Mouse (Mus musculus) T-helper 17 cell (primary cell): Measurements from ENCODE around the gene Nf1.

ENCODE experiments used
- in situ Hi-C, 2 experiments: fragments of 300-600 bp; cut with MboI, MseI; formaldehyde crosslinking; loops; 1 replicate in 1 of 2; 2 replicates in 1 of 2; pipeline ENCODE4 v1.15.1; 2025; ENCODE audit warnings: high pct_unique_total_duplicates in 2 of 2

Gene Nf1

DNA sequence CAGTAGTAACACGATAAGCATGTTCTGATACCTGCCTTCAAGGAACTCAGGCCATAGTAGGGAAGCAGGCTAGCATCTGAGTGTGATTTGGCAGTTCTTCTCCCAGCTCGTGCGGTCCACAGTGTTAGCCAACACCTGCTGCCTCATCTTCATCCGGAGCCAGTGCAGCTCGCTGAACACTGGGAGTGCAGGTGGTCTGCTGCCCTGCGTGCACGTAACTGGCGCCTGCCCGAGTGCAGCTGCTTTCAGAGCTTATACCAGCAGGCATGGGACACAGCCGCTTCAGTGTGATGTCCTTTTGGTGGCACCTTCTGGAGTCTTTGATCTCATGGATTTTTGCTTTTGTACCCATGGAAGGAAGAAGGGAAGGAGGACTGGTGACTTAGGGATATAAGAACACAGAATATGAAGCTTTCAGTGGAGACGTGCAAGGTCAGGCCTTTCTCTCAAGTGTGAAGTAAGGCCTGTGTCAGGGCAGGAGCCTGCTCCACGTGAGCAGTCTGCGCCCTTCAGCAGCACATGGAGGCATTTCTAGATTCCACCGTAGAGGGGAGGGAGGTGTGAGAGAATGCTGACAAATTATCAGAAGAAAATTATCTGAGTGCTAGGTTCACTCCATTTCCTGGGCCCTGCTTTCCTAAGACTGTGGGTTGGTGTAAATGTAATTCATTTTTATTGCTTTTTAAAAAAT, 236.0 kb downstream of the Nf1 start:
- in situ Hi-C loops, result loop anchor here (10.0 to 25.0 kb wide), 2 partner anchors 91 to 337 kb away; no protein-coding TSS in a partner anchor

GRCm38 (mm10) chr11:79577741-79578140, 238.2 kb downstream of the Nf1 start:
- in situ Hi-C loops, result loop anchor here (10.0 to 25.0 kb wide), 2 partner anchors 93 to 335 kb away; no protein-coding TSS in a partner anchor

DNA sequence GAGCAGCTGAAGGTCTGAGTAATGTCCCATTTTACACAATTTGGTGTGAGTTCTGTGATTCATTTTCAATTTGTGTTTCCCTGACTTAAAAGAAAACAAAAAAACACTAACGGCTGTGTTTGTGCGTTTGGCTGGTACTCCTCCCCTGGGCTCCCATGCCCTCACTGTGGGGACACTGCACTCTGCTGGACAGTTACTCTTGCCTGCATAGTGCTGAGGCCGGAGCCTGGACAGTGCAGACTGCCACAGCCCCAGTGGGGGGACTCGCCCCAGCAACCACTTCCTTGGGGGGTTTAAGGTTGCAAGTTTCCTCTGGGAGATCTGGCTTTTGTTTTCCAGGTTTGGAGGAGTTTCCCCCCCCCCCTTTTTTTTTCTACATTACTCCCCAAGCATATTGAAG, 241.2 kb downstream of the Nf1 start:
- in situ Hi-C loops, result loop anchor here (10.0 to 25.0 kb wide), 2 partner anchors 332 to 334 kb away; no protein-coding TSS in a partner anchor

DNA sequence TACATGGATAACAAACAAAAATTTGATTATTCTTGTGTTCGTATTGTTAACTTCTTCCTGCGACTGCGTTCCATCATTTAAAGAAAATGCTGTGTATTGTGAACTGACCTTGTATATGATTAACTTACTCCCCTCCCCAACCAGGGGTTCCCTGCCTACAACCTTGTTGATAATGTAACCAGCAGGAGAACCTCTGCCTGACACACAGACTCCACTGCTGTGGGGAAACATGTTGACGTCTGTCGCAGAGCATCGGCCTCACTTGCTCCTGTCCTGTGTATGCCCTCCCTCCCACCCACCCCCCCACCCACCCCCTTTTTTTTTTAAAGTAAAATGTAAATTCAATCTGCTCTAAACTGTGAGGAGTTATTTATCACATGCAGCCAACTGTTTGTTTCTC, 241.8 kb downstream of the Nf1 start:
- in situ Hi-C loops, result loop anchor here (10.0 to 25.0 kb wide), 2 partner anchors 331 to 334 kb away; no protein-coding TSS in a partner anchor

DNA sequence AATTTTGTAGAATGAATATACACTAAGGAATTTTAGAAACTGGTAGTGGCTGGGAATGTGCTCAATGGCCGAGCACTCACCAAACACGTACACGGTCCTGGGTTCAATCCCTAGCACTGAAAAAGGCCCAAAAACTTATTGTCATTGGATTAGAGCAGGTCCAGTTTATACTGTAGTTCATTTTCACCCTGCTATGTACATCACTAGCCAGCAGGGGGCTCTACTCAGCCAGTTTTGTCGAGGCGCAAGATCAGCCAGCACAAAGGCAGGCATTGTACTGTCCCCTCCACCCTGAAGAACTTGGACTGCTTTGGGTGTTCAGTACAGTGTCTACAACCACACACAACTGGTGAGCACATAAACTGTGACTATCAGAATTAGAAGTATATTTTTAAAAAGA, 244.7 kb downstream of the Nf1 start:
- in situ Hi-C loops, result loop anchor here (10.0 to 25.0 kb wide), 2 partner anchors 328 to 331 kb away; no protein-coding TSS in a partner anchor

GRCm38 (mm10) chr11:79589317-79590075, 250.0 kb downstream of the Nf1 start:
- in situ Hi-C loops, result loop anchor here (5.0 to 25.0 kb wide), 4 partner anchors 93 to 325 kb away; no protein-coding TSS in a partner anchor

DNA sequence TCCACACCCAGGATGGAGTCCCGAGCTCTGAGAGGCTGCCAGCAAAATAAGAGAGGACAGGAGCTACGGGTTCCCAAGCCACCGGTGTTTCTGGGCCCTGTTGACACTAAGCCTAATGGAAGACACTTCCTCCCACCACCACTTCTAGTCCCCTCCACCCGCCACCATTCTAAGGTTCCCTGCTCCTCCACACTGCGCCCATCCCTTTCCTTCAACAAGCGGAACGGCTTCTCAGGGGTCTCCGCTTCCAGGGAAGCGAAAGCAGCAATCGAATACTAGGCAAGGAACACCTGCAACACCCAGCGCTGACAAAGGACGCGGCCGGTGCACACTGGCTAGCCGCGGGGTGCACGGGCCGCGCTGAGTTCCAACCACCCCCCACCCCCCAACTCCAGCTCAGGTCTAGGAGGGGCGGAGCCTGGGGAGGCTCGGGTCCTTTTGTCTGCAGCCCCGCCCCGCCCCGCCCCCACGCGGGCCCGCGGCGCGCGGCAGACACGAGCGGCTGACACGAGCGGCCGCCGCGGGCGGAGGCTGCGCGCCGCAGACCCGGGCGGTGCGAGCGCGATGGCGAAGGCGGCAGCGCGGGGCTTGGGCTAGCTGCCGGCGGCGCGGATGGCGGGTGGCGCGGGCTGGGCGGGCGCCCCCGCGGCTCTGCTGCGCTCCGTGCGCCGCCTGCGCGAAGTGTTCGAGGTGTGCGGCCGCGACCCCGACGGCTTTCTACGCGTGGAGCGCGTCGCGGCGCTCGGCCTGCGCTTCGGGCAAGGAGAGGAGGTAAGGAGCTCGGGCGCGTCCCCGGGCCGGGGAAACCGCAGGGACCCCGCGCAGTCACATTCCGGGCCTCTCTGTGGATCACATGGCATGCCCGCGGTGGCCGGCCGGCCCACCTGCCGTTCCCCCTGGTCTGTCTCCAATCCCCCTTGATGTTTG, 251.4 kb downstream of the Nf1 start, which contains the start of gene Rab11fip4:
Gene Rab11fip4 (plus strand): TSS at position 549 of the 927 bp plus-strand sequence.
- in situ Hi-C loops, result loop anchor here in 1 of 2 experiments (5.0 to 25.0 kb wide), 2 partner anchors 91 to 321 kb away; no protein-coding TSS in a partner anchor

DNA sequence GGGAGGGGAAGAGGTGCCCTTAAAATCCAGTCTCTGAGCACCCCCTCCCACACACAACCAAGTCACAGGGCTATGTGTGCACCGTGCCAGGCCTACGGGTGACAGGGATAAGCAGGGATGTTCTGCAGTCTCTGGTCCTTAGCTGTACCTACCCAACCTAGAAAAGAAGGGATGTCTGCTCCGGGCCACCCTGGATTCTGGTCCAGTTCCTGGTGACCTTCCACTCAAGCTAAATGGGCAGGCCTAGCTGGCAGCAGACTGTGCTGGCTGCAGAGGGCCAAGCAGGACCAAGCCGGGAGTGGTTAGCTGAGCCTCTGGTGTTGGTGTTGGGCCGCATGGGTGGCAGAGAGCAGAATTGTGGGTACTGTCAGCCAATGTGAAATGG, 252.1 kb downstream of the Nf1 start:
- in situ Hi-C loops, result loop anchor here in 1 of 2 experiments (5.0 to 25.0 kb wide), 2 partner anchors 91 to 321 kb away; no protein-coding TSS in a partner anchor

GRCm38 (mm10) chr11:79593495-79593894, 254.0 kb downstream of the Nf1 start:
- in situ Hi-C loops, result loop anchor here in 1 of 2 experiments (5.0 to 25.0 kb wide), 2 partner anchors 89 to 319 kb away; no protein-coding TSS in a partner anchor

DNA sequence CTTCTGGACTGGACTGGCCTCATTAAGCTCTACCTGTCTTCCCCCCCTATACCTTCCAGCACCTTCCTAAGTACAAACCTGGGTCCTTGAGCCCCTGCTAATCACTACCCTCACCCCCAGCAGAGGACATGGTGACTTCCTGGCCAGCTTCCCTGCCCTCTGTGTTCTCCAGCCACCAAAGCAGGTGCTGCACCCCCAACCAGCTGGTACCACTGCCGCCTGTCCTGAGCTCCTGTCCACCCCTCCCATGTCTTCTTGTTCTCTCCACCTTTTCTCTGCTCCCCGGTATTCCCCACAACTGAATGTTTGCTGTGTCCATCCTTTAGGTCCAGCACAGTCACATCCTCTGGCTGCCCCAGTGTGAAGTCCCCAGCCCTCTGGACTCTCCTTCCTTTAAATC, 271.0 kb downstream of the Nf1 start:
- in situ Hi-C loops, result no loop called here

DNA sequence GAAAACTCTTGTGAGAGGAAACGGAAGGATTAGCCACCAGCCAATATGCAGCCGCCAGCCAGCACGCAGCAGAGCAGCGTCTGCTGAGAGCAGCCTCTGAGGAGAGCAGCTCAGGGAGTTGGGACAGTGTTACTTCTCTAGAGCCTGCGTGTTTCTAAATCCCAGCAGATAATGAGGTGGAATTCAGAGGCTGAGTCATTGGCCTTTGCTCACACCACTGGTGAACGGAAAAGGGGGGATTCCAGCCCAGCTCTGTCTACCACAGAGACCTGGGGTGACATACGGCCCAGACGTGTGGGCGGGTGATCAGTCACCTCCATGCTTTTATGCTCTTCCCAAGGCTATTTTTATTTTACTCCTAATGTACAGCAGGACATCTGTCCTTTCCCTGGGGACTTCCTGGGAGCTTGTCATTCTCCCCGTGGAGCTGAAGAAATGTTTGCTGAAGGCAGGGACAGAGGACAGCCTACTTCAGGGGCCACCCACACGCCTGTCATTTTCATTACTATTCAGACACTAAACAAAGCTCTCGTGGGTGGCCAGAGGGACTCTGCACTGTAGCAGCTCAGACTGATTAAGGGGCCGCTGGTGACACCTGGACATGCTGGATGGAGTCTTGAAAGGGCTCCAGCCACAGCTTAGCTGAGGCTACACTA, 271.6 kb downstream of the Nf1 start:
- in situ Hi-C loops, result no loop called here

- in situ Hi-C loops, result no loop called here
These were observed 272.6 kb downstream of the Nf1 start for GRCm38 (mm10) chr11:79612046-79612600.

- in situ Hi-C loops, result no loop called here
These were observed 273.6 kb downstream of the Nf1 start for GRCm38 (mm10) chr11:79613084-79613483.

GRCm38 (mm10) chr11:79613711-79614110, 274.2 kb downstream of the Nf1 start:
- in situ Hi-C loops, result no loop called here

DNA sequence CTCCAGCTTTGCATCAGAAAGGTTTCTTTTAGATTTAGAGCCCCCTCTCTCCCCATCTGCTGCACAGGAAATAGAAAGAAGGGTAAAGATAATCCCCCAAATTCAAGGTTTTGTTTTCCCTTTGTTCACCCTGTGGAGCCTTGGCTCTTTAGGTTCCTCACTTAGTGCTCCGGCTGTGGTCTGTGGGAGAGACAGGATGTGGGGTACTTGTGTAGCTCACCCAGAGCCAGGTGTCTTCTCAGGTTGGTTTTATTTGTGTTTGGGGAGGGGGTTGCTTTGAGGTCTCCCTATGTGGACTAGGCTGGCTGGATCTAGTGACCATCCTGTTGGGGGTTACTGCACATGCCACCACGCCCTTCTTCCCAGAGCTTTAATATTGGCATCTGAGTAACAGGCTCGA, 275.4 kb downstream of the Nf1 start:
- in situ Hi-C loops, result no loop called here

GRCm38 (mm10) chr11:79615871-79616270, 276.4 kb downstream of the Nf1 start:
- in situ Hi-C loops, result no loop called here

DNA sequence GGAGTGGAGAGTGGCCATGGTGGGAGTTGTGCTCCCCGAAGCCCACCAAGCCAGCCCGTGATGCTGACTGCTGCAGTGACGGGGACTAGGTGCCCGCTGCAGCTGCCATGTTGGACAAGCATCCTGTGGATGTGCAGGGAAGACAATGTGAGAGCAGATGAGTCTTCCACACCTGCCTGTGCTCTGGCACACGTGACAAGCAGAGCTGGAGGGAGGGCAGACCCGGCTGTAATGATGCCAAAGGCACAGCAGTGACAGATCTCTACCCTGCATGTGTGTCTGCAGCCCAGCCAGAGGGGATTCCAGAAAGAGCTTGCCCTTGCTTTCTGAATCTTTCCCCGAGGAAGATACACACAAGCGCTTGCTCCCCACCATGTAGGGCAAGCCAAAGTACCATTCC, 278.5 kb downstream of the Nf1 start:
- in situ Hi-C loops, result no loop called here

DNA sequence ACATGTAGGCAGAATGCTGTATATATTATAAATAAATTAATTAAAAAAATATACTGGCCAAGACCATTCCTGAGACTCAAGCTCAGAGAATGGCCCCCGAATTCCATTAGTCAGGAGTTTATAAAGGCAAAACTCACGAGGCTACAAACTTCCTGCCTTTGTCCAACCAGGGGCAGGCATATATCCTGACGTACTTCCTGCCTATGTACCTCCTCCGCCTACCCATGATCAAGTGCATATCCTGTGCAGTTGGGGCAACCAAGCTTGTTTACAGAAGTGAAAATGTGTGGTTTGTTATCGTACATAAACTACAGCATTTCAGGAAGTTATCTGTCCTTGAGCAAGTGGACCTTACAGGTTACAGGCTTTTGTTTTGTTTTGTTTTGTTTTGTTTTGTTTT, 283.5 kb downstream of the Nf1 start:
- in situ Hi-C loops, result loop anchor here in 1 of 2 experiments (5.0 kb wide), 1 partner anchor 59 kb away; no protein-coding TSS in a partner anchor

DNA sequence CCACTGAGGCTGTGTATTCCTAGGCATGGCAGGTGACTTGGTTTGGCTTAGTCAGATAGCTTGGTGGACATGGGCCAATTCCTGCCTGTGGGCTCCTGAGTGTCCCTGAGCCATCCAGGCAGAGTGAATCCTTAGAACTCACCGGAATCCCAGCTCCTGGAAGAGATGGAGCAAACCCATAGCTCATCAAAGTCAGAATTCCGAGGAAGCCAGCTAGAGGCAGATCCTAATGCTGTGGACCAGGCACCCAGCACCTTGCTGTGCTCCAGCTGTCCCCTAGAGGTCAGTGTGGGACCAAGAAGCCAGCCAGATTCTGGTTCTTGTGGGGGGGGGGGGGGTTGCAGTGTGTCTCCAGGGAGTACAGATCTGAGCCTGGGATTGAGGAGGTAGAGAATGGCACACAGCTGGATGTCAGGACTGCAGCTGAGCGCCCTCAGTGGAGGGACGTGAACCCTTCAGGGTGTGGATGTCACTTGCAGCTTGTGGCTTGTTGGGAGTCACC, 285.4 kb downstream of the Nf1 start:
- in situ Hi-C loops, result loop anchor here (5.0 kb wide), 2 partner anchors 57 to 62 kb away; no protein-coding TSS in a partner anchor

GRCm38 (mm10) chr11:79628716-79629115, 289.2 kb downstream of the Nf1 start:
- in situ Hi-C loops, result loop anchor here in 1 of 2 experiments (5.0 kb wide), 1 partner anchor 59 kb away; no protein-coding TSS in a partner anchor
